Mouse (Mus musculus): ENCODE measurements around the gene Prkn. TPM values are rescaled to one million over a fixed set of nuclear protein-coding genes. Genes with fewer than 3 reads are reported as not detected.
A peak's percentile ranks its signal among the peaks of the same experiment; 100 is the strongest.
"Not testable (repeated sequence)": the region's sequence is repeated elsewhere in the genome, so short reads cannot be mapped to it uniquely, and the experiment has no call there.

Gene Prkn
- polyA plus RNA-seq, 1 experiment from 2014 or later = 3.0 TPM

- WGBS = 60% methylated on average over 3 of the region's 3 CpGs
- ATAC-seq (ENCODE audit: insufficient number of reproducible peaks, insufficient read depth, low FRiP score, low read depth); H3K9ac ChIP-seq (replicated peaks; ENCODE audit: low read depth, low read length); H3K4me2 ChIP-seq (replicated peaks; ENCODE audit: low read depth, low read length); H3K36me3 ChIP-seq (ENCODE audit: control insufficient read depth, insufficient read depth, low read length); H3K27ac ChIP-seq (ENCODE audit: low read length); H3K4me3 ChIP-seq (ENCODE audit: low read depth, low read length); H3K9me3 ChIP-seq (ENCODE audit: control insufficient read depth, low read depth, low read length); H3K27me3 ChIP-seq (ENCODE audit: control insufficient read depth, insufficient read depth, low read length); H3K4me1 ChIP-seq (ENCODE audit: control insufficient read depth, insufficient read depth, low read length): not testable (repeated sequence)
Observed at GRCm38 (mm10) chr17:11994754-11995153, 1154.6 kb downstream of the Prkn start.

- H3K4me2 ChIP-seq (replicated peaks; ENCODE audit: low read depth, low read length) = no peak overlapping the region
- H3K4me3 ChIP-seq (ENCODE audit: low read depth, low read length) = no peak overlapping the region
- no peak overlapping the region for H3K27ac ChIP-seq (ENCODE audit: low read length)
- H3K27me3 ChIP-seq (ENCODE audit: control insufficient read depth, insufficient read depth, low read length) = no peaks in the 10 kb centered on the region
- no peaks in the 10 kb centered on the region for H3K9me3 ChIP-seq (ENCODE audit: control insufficient read depth, low read depth, low read length)
- no peaks in the 10 kb centered on the region for H3K4me1 ChIP-seq (ENCODE audit: control insufficient read depth, insufficient read depth, low read length)
- H3K9ac ChIP-seq (replicated peaks; ENCODE audit: low read depth, low read length) = no peak overlapping the region
- H3K36me3 ChIP-seq (ENCODE audit: control insufficient read depth, insufficient read depth, low read length) = no peaks in the 10 kb centered on the region
- ATAC-seq (ENCODE audit: insufficient number of reproducible peaks, insufficient read depth, low FRiP score, low read depth) = no peak
- WGBS = 84% methylated on average over 3 of the region's 3 CpGs
Observed at GRCm38 (mm10) chr17:11995522-11995921, 1155.3 kb downstream of the Prkn start.

- Histone ChIP-seq H3K9me3 (ENCODE audit: control insufficient read depth, low read depth, low read length) (no peaks in the 10 kb centered on the region), H3K4me3 (ENCODE audit: low read depth, low read length) (no peak overlapping the region), H3K4me1 (ENCODE audit: control insufficient read depth, insufficient read depth, low read length) (no peaks in the 10 kb centered on the region), H3K4me2 (replicated peaks; ENCODE audit: low read depth, low read length) (no peak overlapping the region), H3K27ac (ENCODE audit: low read length) (no peak overlapping the region), H3K36me3 (ENCODE audit: control insufficient read depth, insufficient read depth, low read length) (no peaks in the 10 kb centered on the region), H3K9ac (replicated peaks; ENCODE audit: low read depth, low read length) (no peak overlapping the region), H3K27me3 (ENCODE audit: control insufficient read depth, insufficient read depth, low read length) (no peaks in the 10 kb centered on the region)
- no peak for ATAC-seq (ENCODE audit: insufficient number of reproducible peaks, insufficient read depth, low FRiP score, low read depth)
- WGBS = 44% methylated on average over 9 of the region's 9 CpGs
Observed at GRCm38 (mm10) chr17:11996311-11996710, 1156.1 kb downstream of the Prkn start.

- no peak overlapping the region for H3K27ac ChIP-seq (ENCODE audit: low read length)
- H3K27me3 ChIP-seq (ENCODE audit: control insufficient read depth, insufficient read depth, low read length) = no peaks in the 10 kb centered on the region
- no peak for ATAC-seq (ENCODE audit: insufficient number of reproducible peaks, insufficient read depth, low FRiP score, low read depth)
- no peaks in the 10 kb centered on the region for H3K9me3 ChIP-seq (ENCODE audit: control insufficient read depth, low read depth, low read length)
- no peak overlapping the region for H3K9ac ChIP-seq (replicated peaks; ENCODE audit: low read depth, low read length)
- H3K4me3 ChIP-seq (ENCODE audit: low read depth, low read length) = no peak overlapping the region
- no peak overlapping the region for H3K4me2 ChIP-seq (replicated peaks; ENCODE audit: low read depth, low read length)
- no peaks in the 10 kb centered on the region for H3K36me3 ChIP-seq (ENCODE audit: control insufficient read depth, insufficient read depth, low read length)
- 78% methylated on average over 9 of the region's 9 CpGs for WGBS
- no peaks in the 10 kb centered on the region for H3K4me1 ChIP-seq (ENCODE audit: control insufficient read depth, insufficient read depth, low read length)
Observed at GRCm38 (mm10) chr17:12000285-12000684, 1160.1 kb downstream of the Prkn start.

- Histone ChIP-seq H3K9me3 (ENCODE audit: control insufficient read depth, low read depth, low read length) (0 out of 2 replicates have a peak, but pooled peaks cover 5% of the 10 kb centered on the region), H3K9ac (replicated peaks; ENCODE audit: low read depth, low read length) (no peak overlapping the region), H3K4me1 (ENCODE audit: control insufficient read depth, insufficient read depth, low read length) (no peaks in the 10 kb centered on the region), H3K27me3 (ENCODE audit: control insufficient read depth, insufficient read depth, low read length) (no peaks in the 10 kb centered on the region), H3K27ac (ENCODE audit: low read length) (no peak overlapping the region), H3K4me2 (replicated peaks; ENCODE audit: low read depth, low read length) (no peak overlapping the region), H3K36me3 (ENCODE audit: control insufficient read depth, insufficient read depth, low read length) (no peaks in the 10 kb centered on the region), H3K4me3 (ENCODE audit: low read depth, low read length) (no peak overlapping the region)
- WGBS = 54% methylated on average over 3 of the region's 3 CpGs
- no peak for ATAC-seq (ENCODE audit: insufficient number of reproducible peaks, insufficient read depth, low FRiP score, low read depth)
Observed at GRCm38 (mm10) chr17:12021326-12021725, 1181.1 kb downstream of the Prkn start.

GRCm38 (mm10) chr17:12029362-12029761, 1189.2 kb downstream of the Prkn start:
- Histone ChIP-seq H3K4me3 (ENCODE audit: low read depth, low read length) (no peak overlapping the region), H3K4me2 (replicated peaks; ENCODE audit: low read depth, low read length) (no peak overlapping the region), H3K27ac (ENCODE audit: low read length) (no peak overlapping the region), H3K27me3 (ENCODE audit: control insufficient read depth, insufficient read depth, low read length) (no peaks in the 10 kb centered on the region), H3K9me3 (ENCODE audit: control insufficient read depth, low read depth, low read length) (no peaks in the 10 kb centered on the region), H3K36me3 (ENCODE audit: control insufficient read depth, insufficient read depth, low read length) (no peaks in the 10 kb centered on the region), H3K4me1 (ENCODE audit: control insufficient read depth, insufficient read depth, low read length) (peaks cover 10% of the 10 kb centered on the region; the same call in 1 of the 2 replicates), H3K9ac (replicated peaks; ENCODE audit: low read depth, low read length) (no peak overlapping the region)
- ATAC-seq (ENCODE audit: insufficient number of reproducible peaks, insufficient read depth, low FRiP score, low read depth) = no peak
- 67% methylated on average over 5 of the region's 5 CpGs for WGBS

- peaks cover 10% of the 10 kb centered on the region; the same call in 1 of the 2 replicates for H3K4me1 ChIP-seq (ENCODE audit: control insufficient read depth, insufficient read depth, low read length)
- 9% methylated on average over 14 of the region's 14 CpGs for WGBS
- H3K36me3 ChIP-seq (ENCODE audit: control insufficient read depth, insufficient read depth, low read length) = no peaks in the 10 kb centered on the region
- H3K9me3 ChIP-seq (ENCODE audit: control insufficient read depth, low read depth, low read length) = no peaks in the 10 kb centered on the region
- no peaks in the 10 kb centered on the region for H3K27me3 ChIP-seq (ENCODE audit: control insufficient read depth, insufficient read depth, low read length)
- H3K4me3 ChIP-seq (ENCODE audit: low read depth, low read length) = no peak overlapping the region
- H3K9ac ChIP-seq (replicated peaks; ENCODE audit: low read depth, low read length) = no peak overlapping the region
- no peak overlapping the region for H3K27ac ChIP-seq (ENCODE audit: low read length)
- no peak for ATAC-seq (ENCODE audit: insufficient number of reproducible peaks, insufficient read depth, low FRiP score, low read depth)
- H3K4me2 ChIP-seq (replicated peaks; ENCODE audit: low read depth, low read length) = no peak overlapping the region
Observed at GRCm38 (mm10) chr17:12029921-12030461, 1189.8 kb downstream of the Prkn start.

GRCm38 (mm10) chr17:12030556-12031160, 1190.5 kb downstream of the Prkn start:
- no peak overlapping the region; the same call in 1 of the 2 replicates for H3K27ac ChIP-seq (ENCODE audit: low read length)
- no peak overlapping the region for H3K9ac ChIP-seq (replicated peaks; ENCODE audit: low read depth, low read length)
- no peaks in the 10 kb centered on the region for H3K9me3 ChIP-seq (ENCODE audit: control insufficient read depth, low read depth, low read length)
- no peak for ATAC-seq (ENCODE audit: insufficient number of reproducible peaks, insufficient read depth, low FRiP score, low read depth)
- no peak overlapping the region for H3K4me3 ChIP-seq (ENCODE audit: low read depth, low read length)
- 7% methylated on average over 11 of the region's 11 CpGs for WGBS
- H3K36me3 ChIP-seq (ENCODE audit: control insufficient read depth, insufficient read depth, low read length) = no peaks in the 10 kb centered on the region
- H3K4me2 ChIP-seq (replicated peaks; ENCODE audit: low read depth, low read length) = 0 out of 2 replicates have a peak overlapping the region, but pooled peaks have one; percentile 12
- H3K27me3 ChIP-seq (ENCODE audit: control insufficient read depth, insufficient read depth, low read length) = no peaks in the 10 kb centered on the region
- peaks cover 10% of the 10 kb centered on the region; the same call in 1 of the 2 replicates for H3K4me1 ChIP-seq (ENCODE audit: control insufficient read depth, insufficient read depth, low read length)

Measured in stomach, embryonic 14.5 days (tissue).